Comparison of ENCODE assay signal across 10 mouse cellular contexts in the genomic region with DNA sequence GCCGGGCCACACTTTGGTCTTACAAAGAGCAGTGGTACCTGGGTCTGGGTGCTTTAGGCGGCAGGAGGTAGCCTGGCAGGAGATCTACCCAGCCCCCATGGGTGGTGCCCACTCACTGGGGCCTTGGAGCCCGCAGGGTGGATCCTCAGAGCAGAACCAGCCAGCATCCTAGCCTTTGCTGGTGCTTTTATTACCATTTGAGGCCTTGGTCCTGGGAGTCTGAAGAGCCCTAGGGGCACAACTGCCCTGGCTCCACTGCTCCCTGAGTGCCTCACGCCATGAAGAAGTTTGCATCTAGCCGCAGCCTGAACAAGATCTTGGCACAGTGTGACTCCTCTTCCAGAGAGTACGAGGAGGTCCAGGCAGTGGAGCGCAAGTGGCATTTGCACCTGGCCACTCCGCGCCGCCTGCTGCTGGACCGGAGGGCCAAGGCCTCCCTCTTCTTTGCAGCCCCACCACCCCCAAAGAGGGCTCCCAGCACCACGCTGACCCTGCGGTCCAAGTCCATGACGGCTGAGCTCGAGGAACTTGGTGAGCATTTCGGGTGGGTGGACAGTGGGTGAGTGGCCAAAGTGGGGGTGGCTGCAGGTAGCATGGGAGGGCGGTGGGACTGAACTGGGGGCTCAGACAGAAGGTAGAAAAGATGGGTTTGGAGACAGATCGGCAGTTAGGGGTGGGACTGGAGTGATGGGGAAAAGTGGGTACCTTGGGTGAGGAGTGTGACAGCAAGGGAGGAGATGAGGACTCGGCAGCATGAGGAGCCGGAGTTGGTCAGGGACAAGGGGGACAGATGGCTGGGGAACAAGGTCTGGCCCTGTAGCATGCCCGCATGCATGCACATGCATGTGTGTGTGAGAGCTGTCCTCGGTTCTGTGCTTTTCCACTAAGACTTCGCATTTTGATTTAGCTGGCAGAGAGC. TPM values are rescaled to one million over a fixed set of nuclear protein-coding genes. Genes with fewer than 3 reads are reported as not detected.
DNase-seq lines count a peak whose midpoint lies in the region; ATAC-seq lines count a peak whose summit lies in the region.
"Had no signal": no experiment of that assay in that cellular context is flagged by ENCODE, and none has a peak within 500 bp of the region (broad histone marks: within the 10 kb centered on the region; RNA-seq: fewer than 3 reads in every experiment).

No protein-coding gene starts in this region.

- H3K4me3 ChIP-seq in lung, embryonic 15.5 days: no peak overlapping the region
- H3K4me3 ChIP-seq in embryonic facial prominence, embryonic 15.5 days (replicated peaks): 0 out of 2 replicates have a peak overlapping the region, but pooled peaks have one; percentile 0
- H3K4me3 ChIP-seq in limb, embryonic 10.5 days: peak overlapping the region; percentile 45
- H3K4me3 ChIP-seq in stomach, embryonic 16.5 days (replicated peaks; ENCODE audit: low read length): no peak overlapping the region
- H3K4me3 ChIP-seq: liver, embryonic 13.5 days had no signal

- H3K36me3 ChIP-seq in lung, embryonic 15.5 days: peaks cover 2% of the 10 kb centered on the region; the same call in 1 of the 2 replicates
- H3K36me3 ChIP-seq in embryonic facial prominence, embryonic 15.5 days: 0 out of 2 replicates have a peak, but pooled peaks cover 3% of the 10 kb centered on the region
- 0 out of 2 replicates have a peak, but pooled peaks cover 2% of the 10 kb centered on the region for H3K36me3 ChIP-seq in limb, embryonic 10.5 days
- no peaks in the 10 kb centered on the region for H3K36me3 ChIP-seq in stomach, embryonic 16.5 days (ENCODE audit: control insufficient read depth, insufficient read depth, low read length)

- no peaks in the 10 kb centered on the region for H3K9me3 ChIP-seq in lung, embryonic 15.5 days
- no peaks in the 10 kb centered on the region for H3K9me3 ChIP-seq in embryonic facial prominence, embryonic 15.5 days (replicated peaks)
- no peaks in the 10 kb centered on the region for H3K9me3 ChIP-seq in limb, embryonic 10.5 days (replicated peaks)
- H3K9me3 ChIP-seq in stomach, embryonic 16.5 days (replicated peaks; ENCODE audit: control insufficient read depth, low read length): no peaks in the 10 kb centered on the region
- H3K9me3 ChIP-seq: liver, embryonic 13.5 days had no signal

- H3K27me3 ChIP-seq in lung, embryonic 15.5 days: no peaks in the 10 kb centered on the region
- H3K27me3 ChIP-seq in embryonic facial prominence, embryonic 15.5 days: no peaks in the 10 kb centered on the region
- peaks cover 20% of the 10 kb centered on the region for H3K27me3 ChIP-seq in limb, embryonic 10.5 days (ENCODE audit: low read depth, poor library complexity, severe bottlenecking)
- H3K27me3 ChIP-seq in stomach, embryonic 16.5 days (ENCODE audit: control insufficient read depth, insufficient read depth, low read length): no peaks in the 10 kb centered on the region
- H3K27me3 ChIP-seq: liver, embryonic 13.5 days had no signal

- H3K9ac ChIP-seq in lung, embryonic 15.5 days: no peak overlapping the region
- no peak overlapping the region for H3K9ac ChIP-seq in embryonic facial prominence, embryonic 15.5 days
- no peak overlapping the region for H3K9ac ChIP-seq in stomach, embryonic 16.5 days (ENCODE audit: low read length)
- H3K9ac ChIP-seq: liver, embryonic 13.5 days had no signal

- no peaks in the 10 kb centered on the region for H3K4me1 ChIP-seq in lung, embryonic 15.5 days
- peaks cover 10% of the 10 kb centered on the region; the same call in 1 of the 2 replicates for H3K4me1 ChIP-seq in embryonic facial prominence, embryonic 15.5 days
- H3K4me1 ChIP-seq in limb, embryonic 10.5 days: peaks cover 15% of the 10 kb centered on the region
- no peaks in the 10 kb centered on the region for H3K4me1 ChIP-seq in stomach, embryonic 16.5 days (ENCODE audit: control insufficient read depth, insufficient read depth, low read length)
- H3K4me1 ChIP-seq: liver, embryonic 13.5 days had no signal

- ATAC-seq in lung, embryonic 15.5 days (ENCODE audit: borderline replicate concordance, extremely low read depth, low FRiP score, low TSS enrichment): no peak
- no peak for ATAC-seq in embryonic facial prominence, embryonic 15.5 days (ENCODE audit: insufficient number of reproducible peaks, low FRiP score, low TSS enrichment, low read depth)
- ATAC-seq in stomach, embryonic 16.5 days (ENCODE audit: insufficient read depth, low FRiP score): peak; percentile 15; the same call in 1 of the 2 replicates

- 80% methylated on average over 23 of the region's 23 CpGs for WGBS in lung, embryonic 15.5 days
- WGBS in embryonic facial prominence, embryonic 15.5 days: 71% methylated on average over 23 of the region's 23 CpGs
- WGBS in limb, embryonic 10.5 days: 77% methylated on average over 23 of the region's 23 CpGs
- 82% methylated on average over 23 of the region's 23 CpGs for WGBS in stomach, embryonic 16.5 days

- no peak for DNase-seq in lung, postnatal 4 days
- no peak for DNase-seq in limb, embryonic 10.5 days (ENCODE audit: low spot score)
- no peak for DNase-seq in yolk sac, embryonic 10.5 days (ENCODE audit: low spot score)
- no peak for DNase-seq in urinary bladder, adult 18-20 months (ENCODE audit: low spot score in 2 of 2)
- DNase-seq: heart, postnatal 4 days; liver, embryonic 13.5 days; thymus, postnatal 25 days had no signal

- H3K27ac ChIP-seq in lung, embryonic 15.5 days: no peak overlapping the region
- H3K27ac ChIP-seq in embryonic facial prominence, embryonic 15.5 days (replicated peaks): no peak overlapping the region
- peak overlapping the region; percentile 74 for H3K27ac ChIP-seq in limb, embryonic 10.5 days
- no peak overlapping the region for H3K27ac ChIP-seq in stomach, embryonic 16.5 days (ENCODE audit: low read length)
- H3K27ac ChIP-seq: liver, embryonic 13.5 days had no signal

- H3K4me2 ChIP-seq in lung, embryonic 15.5 days: peak overlapping the region; percentile 26; the same call in 1 of the 2 replicates
- H3K4me2 ChIP-seq in embryonic facial prominence, embryonic 15.5 days (replicated peaks): peak overlapping the region; percentile 17
- no peak overlapping the region for H3K4me2 ChIP-seq in stomach, embryonic 16.5 days (ENCODE audit: low read depth, low read length)
- H3K4me2 ChIP-seq: liver, embryonic 13.5 days had no signal

RNA-seq across cellular contexts. Expression of gene Shank3, which starts 33.8 kb away (rescaled TPM):
- polyA plus RNA-seq in lung, embryonic 15.5 days (2015; fragmentation: Nextera tagmentation; extraction: Ambion mirVana): 2.5 and 2.8 TPM in 2 replicates
- 2.3 and 3.0 TPM in 2 replicates for polyA plus RNA-seq in embryonic facial prominence, embryonic 15.5 days (2015; fragmentation: Nextera tagmentation; extraction: Ambion mirVana)
- 2.1 and 2.8 TPM in 2 replicates for polyA plus RNA-seq in limb, embryonic 10.5 days (2016; fragmentation: Nextera tagmentation; extraction: Ambion mirVana)
- 1.1 and 1.8 TPM in 2 replicates for polyA plus RNA-seq in stomach, embryonic 16.5 days (2015; fragmentation: Nextera tagmentation; extraction: Ambion mirVana)

RNA-seq across cellular contexts. Expression of gene Acr, which starts 34.9 kb away (rescaled TPM):
- polyA plus RNA-seq in lung, embryonic 15.5 days (2015; fragmentation: Nextera tagmentation; extraction: Ambion mirVana): 0.10 and 0.20 TPM in 2 replicates
- polyA plus RNA-seq in embryonic facial prominence, embryonic 15.5 days (2015; fragmentation: Nextera tagmentation; extraction: Ambion mirVana): 0.13 and 0.24 TPM in 2 replicates
- 0.10 TPM in 1 of 2 replicates, not detected in the other for polyA plus RNA-seq in limb, embryonic 10.5 days (2016; fragmentation: Nextera tagmentation; extraction: Ambion mirVana)
- polyA plus RNA-seq in stomach, embryonic 16.5 days (2015; fragmentation: Nextera tagmentation; extraction: Ambion mirVana): not detected in 2 replicates

RNA-seq across cellular contexts. Expression of gene Arsa, which starts 56.0 kb away (rescaled TPM):
- 21.5 and 22.7 TPM in 2 replicates for polyA plus RNA-seq in lung, embryonic 15.5 days (2015; fragmentation: Nextera tagmentation; extraction: Ambion mirVana)
- polyA plus RNA-seq in embryonic facial prominence, embryonic 15.5 days (2015; fragmentation: Nextera tagmentation; extraction: Ambion mirVana): 27.8 and 30.1 TPM in 2 replicates
- polyA plus RNA-seq in limb, embryonic 10.5 days (2016; fragmentation: Nextera tagmentation; extraction: Ambion mirVana): 9.6 and 11.2 TPM in 2 replicates
- 19.5 and 19.9 TPM in 2 replicates for polyA plus RNA-seq in stomach, embryonic 16.5 days (2015; fragmentation: Nextera tagmentation; extraction: Ambion mirVana)

RNA-seq across cellular contexts. Expression of gene Rabl2, which starts 58.5 kb away (rescaled TPM):
- 45.9 and 46.2 TPM in 2 replicates for polyA plus RNA-seq in lung, embryonic 15.5 days (2015; fragmentation: Nextera tagmentation; extraction: Ambion mirVana)
- polyA plus RNA-seq in embryonic facial prominence, embryonic 15.5 days (2015; fragmentation: Nextera tagmentation; extraction: Ambion mirVana): 46.2 and 57.3 TPM in 2 replicates
- polyA plus RNA-seq in limb, embryonic 10.5 days (2016; fragmentation: Nextera tagmentation; extraction: Ambion mirVana): 64.8 and 65.6 TPM in 2 replicates
- 34.6 and 35.2 TPM in 2 replicates for polyA plus RNA-seq in stomach, embryonic 16.5 days (2015; fragmentation: Nextera tagmentation; extraction: Ambion mirVana)

Comparison
In these comparisons a context has a peak if more than half of its experiments do, and no peak if none do; other contexts are left out.
1. H3K4me3 ChIP-seq: peak in embryonic facial prominence, embryonic 15.5 days (single experiment) and limb, embryonic 10.5 days (single experiment); none in lung, embryonic 15.5 days (single experiment) and stomach, embryonic 16.5 days (single experiment).